Mouse (Mus musculus) forebrain, postnatal 0 days (tissue): ENCODE results near the gene Gabpb2. TPM values are rescaled to one million over a fixed set of nuclear protein-coding genes. Genes with fewer than 3 reads are reported as not detected.
"Not testable (repeated sequence)": the region's sequence is repeated elsewhere in the genome, so short reads cannot be mapped to it uniquely, and the experiment has no call there.

Experiments used
- ATAC-seq: fragments of 200-750 bp; cut with Nextera tagmentation; 2 replicates; pipeline ENCODE4 v1.8.0; 2017; ENCODE audit warnings: mild to moderate bottlenecking, moderate library complexity
- DNase-seq: peaks from one replicate; pipeline ENCODE4 v3.0.0-alpha.2; 2015
- H3K27ac ChIP-seq: fragments of 300-500 bp; sonication (generic); 2 replicates; pipeline ENCODE4 v1.5.1; 2014; ENCODE audit warnings: low read depth, mild to moderate bottlenecking, antibody characterized with exemption, low read length, moderate library complexity, mixed read lengths
- H3K27me3 ChIP-seq: fragments of 300-500 bp; sonication (generic); 2 replicates; pipeline ENCODE4 v1.6.1; 2014; ENCODE audit warnings: mild to moderate bottlenecking, low read length, mixed read lengths; ENCODE audit not compliant: insufficient read depth
- H3K36me3 ChIP-seq: fragments of 300-500 bp; sonication (generic); 2 replicates; pipeline ENCODE4 v1.6.1; 2014; ENCODE audit warnings: mild to moderate bottlenecking, moderate library complexity; ENCODE audit not compliant: insufficient read depth
- H3K4me1 ChIP-seq: fragments of 300-500 bp; sonication (generic); 2 replicates; pipeline ENCODE4 v1.6.1; 2014; ENCODE audit warnings: antibody characterized with exemption; ENCODE audit not compliant: insufficient read depth
- H3K4me2 ChIP-seq: fragments of 300-500 bp; sonication (generic); 2 replicates; pipeline ENCODE4 v1.6.1; 2014; ENCODE audit warnings: low read depth, mild to moderate bottlenecking, moderate library complexity
- H3K4me3 ChIP-seq: fragments of 300-500 bp; sonication (generic); 2 replicates; pipeline ENCODE4 v1.5.1; 2014; ENCODE audit warnings: low read depth, low read length, mixed read lengths
- H3K9ac ChIP-seq: fragments of 300-500 bp; sonication (generic); 2 replicates; pipeline ENCODE4 v1.6.1; 2014; ENCODE audit warnings: mild to moderate bottlenecking
- H3K9me3 ChIP-seq: fragments of 300-500 bp; sonication (generic); 2 replicates; pipeline ENCODE4 v1.6.1; 2016; ENCODE audit warnings: low read length
- CTCF ChIP-seq: sonication (generic); IDR thresholded peaks from 2 replicates; pipeline ENCODE4 v1.5.1; 2016; ENCODE audit warnings: antibody characterized with exemption, control low read depth, low read depth
- WGBS: fragments of 180-500 bp; shearing (Covaris S2); extraction: QIAGEN DNeasy Blood & Tissue Kit; methylation state at CpG from one replicate; pipeline ENCODE4 v1.1.7; 2014; 5-methylcytosine and 5-hydroxymethylcytosine counted together
- polyA plus RNA-seq: library from polyadenylated mRNA; unstranded; fragments of >200 nt; fragmentation: Nextera tagmentation; extraction: Ambion mirVana; gene quantifications from 2 replicates; pipeline ENCODE4 v1.2.1, GENCODE M21; 2015
- total RNA-seq: library from RNA; depleted of rRNA; stranded (reverse); fragments of >200 nt; gene quantifications from 2 replicates; pipeline ENCODE4 v1.2.3, GENCODE M21; 2014

Gene Gabpb2
- total and polyA plus RNA-seq, 2 experiments from 2014 or later, result 1.5 to 9.9 TPM

DNA sequence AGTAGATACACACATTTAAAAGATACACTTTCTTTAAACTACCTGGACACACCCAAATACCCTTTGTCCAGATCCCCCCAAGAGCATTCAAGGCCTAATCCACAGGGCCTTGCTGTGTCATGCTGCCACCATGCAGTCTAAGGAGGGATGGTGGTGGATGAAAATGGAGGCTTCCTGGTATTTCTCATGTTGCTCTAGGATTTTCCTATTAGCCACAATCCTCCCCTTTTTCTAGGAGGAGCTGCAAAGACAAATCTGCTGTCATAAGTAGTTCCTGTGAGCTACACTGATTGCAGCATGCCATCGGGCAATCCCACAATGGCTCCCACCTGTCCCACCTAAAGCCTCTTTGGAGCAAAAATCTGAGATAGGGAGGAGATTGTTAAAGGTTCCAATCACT is 9.5 kb upstream of the Gabpb2 start:
- Histone ChIP-seq H3K4me2 (peak overlapping the region; percentile 89), H3K27ac (peak overlapping the region; percentile 98), H3K9me3 (no peaks in the 10 kb centered on the region), H3K4me1 (peaks cover 26% of the 10 kb centered on the region), H3K27me3 (no peaks in the 10 kb centered on the region), H3K4me3 (peak overlapping the region; percentile 84), H3K9ac (peak overlapping the region; percentile 87), H3K36me3 (peaks cover 25% of the 10 kb centered on the region)
- TF ChIP-seq CTCF, result no peak
- DNase-seq, result peak; percentile 68
- no peak; the same call in 1 of the 2 replicates for ATAC-seq
- WGBS, result 3% methylated on average over 1 of the region's 1 CpGs

DNA sequence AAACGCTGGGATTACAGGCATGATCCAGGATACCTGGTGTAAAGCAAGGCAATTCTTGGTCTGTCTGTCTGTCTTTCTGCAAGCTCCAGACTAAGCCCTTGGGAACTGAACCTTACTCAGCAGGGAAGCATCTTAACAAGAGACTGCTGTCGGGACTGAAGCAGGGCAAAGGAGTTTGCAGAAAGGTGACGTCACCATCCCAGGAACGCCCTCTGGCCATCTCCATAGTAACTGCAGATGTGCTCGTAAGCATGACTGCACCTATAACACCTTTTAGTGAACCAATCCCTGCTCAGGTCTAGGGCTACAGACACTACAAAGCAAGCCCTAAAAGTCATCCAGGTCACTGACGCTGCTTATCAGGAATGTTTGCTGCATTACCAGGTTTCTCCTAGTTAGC is 6.6 kb upstream of the Gabpb2 start:
- H3K36me3 ChIP-seq, result peaks cover 38% of the 10 kb centered on the region
- WGBS, result 8% methylated on average over 6 of the region's 6 CpGs
- ATAC-seq, result no peak
- no peak overlapping the region for H3K9ac ChIP-seq
- no peaks in the 10 kb centered on the region for H3K9me3 ChIP-seq
- no peak overlapping the region for H3K27ac ChIP-seq
- H3K4me3 ChIP-seq, result 0 out of 2 replicates have a peak overlapping the region, but pooled peaks have one; percentile 5
- H3K4me2 ChIP-seq, result peak overlapping the region; percentile 33; the same call in 1 of the 2 replicates
- H3K27me3 ChIP-seq, result no peaks in the 10 kb centered on the region
- peaks cover 16% of the 10 kb centered on the region for H3K4me1 ChIP-seq
- no peak for DNase-seq
- no peak for TF ChIP-seq CTCF

DNA sequence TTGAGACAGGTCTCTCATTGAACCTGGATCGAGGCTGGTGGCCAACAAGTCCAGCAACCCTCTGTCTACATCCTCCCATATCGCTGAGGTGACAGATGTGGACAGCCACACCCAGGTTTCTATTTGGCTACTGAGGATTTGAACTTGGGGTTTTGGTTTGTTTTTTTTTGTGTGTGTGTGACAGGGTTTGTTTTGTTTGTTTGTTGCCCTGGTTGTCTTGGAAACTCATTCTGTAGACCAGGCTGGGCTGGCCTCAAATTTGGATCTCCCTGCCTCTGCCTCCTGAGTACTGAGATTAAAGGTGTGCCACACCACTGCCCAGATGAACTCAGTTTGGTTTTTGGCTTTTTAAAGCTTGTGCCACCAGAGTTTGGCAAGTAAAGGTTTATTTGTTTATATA is 5.3 kb upstream of the Gabpb2 start:
- Histone ChIP-seq H3K9me3 (no peaks in the 10 kb centered on the region), H3K4me2 (no peak overlapping the region), H3K4me1 (peaks cover 16% of the 10 kb centered on the region), H3K36me3 (peaks cover 47% of the 10 kb centered on the region), H3K4me3 (no peak overlapping the region), H3K27ac (no peak overlapping the region), H3K27me3 (no peaks in the 10 kb centered on the region), H3K9ac (no peak overlapping the region)
- ATAC-seq (no peak), DNase-seq (no peak)
- TF ChIP-seq CTCF, result no peak
- WGBS, result 96% methylated on average over 2 of the region's 2 CpGs

DNA sequence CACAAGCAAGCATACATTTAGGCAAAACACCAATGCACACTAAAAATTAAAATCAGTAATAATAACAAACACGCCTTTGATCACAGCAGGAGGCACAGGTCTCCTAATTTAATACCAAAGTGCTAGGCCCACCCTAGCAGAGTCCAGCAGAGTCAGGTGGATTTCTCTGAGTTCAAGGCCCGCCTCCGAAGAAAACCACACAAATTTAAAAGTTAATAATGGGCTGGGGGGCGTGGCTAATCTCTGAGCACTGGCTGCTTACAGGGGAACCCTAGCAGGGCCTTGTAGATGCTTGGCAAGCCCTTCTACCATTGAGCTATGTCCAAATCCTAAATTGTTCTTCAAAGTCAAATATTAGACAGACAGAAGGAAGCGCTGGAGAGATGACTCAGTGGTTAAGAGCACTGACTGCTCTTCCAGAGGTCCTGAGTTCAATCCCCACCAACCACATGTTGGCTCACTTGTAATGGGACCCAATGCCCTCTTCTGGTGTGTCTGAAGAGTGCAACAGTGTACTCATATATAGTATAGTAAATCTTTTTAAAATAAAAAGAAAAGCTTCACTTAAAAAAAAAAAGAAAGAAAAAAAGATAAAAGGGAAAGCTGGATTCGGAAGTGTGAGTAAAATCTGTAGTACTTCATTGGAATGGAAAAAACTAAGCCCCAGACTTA is 886 bp upstream of the Gabpb2 start:
- ATAC-seq (no peak), DNase-seq (no peak)
- peaks cover 40% of the 10 kb centered on the region for H3K36me3 ChIP-seq
- peak overlapping the region; percentile 96; the same call in 1 of the 2 replicates for H3K27ac ChIP-seq
- no peaks in the 10 kb centered on the region for H3K9me3 ChIP-seq
- peak overlapping the region; percentile 83; the same call in 1 of the 2 replicates for H3K9ac ChIP-seq
- H3K4me1 ChIP-seq, result peaks cover 6% of the 10 kb centered on the region; the same call in 1 of the 2 replicates
- peak overlapping the region; percentile 74 for H3K4me2 ChIP-seq
- H3K27me3 ChIP-seq, result no peaks in the 10 kb centered on the region
- H3K4me3 ChIP-seq, result 0 out of 2 replicates have a peak overlapping the region, but pooled peaks have one; percentile 73
- TF ChIP-seq CTCF, result no peak
- 83% methylated on average over 6 of the region's 6 CpGs for WGBS

DNA sequence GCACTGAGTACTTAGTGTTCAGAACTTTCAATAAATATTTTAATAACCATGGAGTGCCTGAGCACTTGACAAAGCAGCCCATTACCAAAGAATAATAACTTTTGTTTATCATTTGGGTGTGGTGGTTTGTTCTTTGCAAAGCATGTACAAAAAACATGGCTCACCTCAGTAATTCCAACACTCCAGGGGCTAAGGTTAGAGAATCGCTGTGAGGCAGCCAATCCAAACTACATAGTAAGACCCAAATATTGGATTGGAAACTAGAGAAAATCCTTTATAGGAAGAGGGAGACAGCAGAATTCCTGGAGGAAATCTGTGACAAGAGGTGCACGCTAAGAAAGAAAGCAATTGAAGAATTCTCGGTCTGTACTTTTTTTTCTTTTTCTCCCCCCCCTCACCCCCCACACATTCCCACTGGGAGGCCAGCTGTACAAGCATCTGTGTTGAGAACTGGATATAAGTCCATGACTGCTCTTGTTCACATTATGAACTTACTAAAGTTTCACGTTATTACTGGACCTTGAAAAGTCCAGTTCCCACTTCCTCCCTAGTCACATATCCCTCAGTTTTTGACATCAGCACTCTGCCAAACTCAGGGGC is 961 bp downstream of the Gabpb2 start:
- Histone ChIP-seq H3K4me3 (peak overlapping the region; percentile 73), H3K4me1 (peaks cover 6% of the 10 kb centered on the region; the same call in 1 of the 2 replicates), H3K27ac (peak overlapping the region; percentile 96), H3K4me2 (peak overlapping the region; percentile 74), H3K9ac (peak overlapping the region; percentile 83), H3K27me3 (no peaks in the 10 kb centered on the region), H3K9me3 (no peaks in the 10 kb centered on the region), H3K36me3 (peaks cover 35% of the 10 kb centered on the region)
- no peak for TF ChIP-seq CTCF
- peak; percentile 8; the same call in 1 of the 2 replicates for ATAC-seq
- 18% methylated on average over 4 of the region's 4 CpGs for WGBS
- DNase-seq, result no peak

DNA sequence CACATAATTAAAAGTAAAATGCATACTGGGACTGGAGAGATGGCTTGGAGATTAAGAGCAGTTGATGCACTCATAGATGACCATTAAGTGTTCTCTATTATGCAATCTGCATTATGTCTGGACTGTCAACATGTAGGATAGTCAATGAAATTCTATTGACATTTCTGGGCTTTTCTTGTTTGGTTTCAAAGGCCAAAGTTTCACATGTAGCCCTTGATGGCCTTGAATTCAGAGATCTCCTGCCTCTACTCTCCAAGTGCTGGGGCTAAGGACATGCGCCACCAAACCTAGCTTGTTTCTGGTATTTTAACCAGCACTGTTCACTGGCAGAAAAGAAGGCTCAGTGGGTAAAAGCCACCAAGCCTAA is 4.1 kb downstream of the Gabpb2 start:
- H3K4me3 ChIP-seq, result no peak overlapping the region
- peaks cover 11% of the 10 kb centered on the region for H3K36me3 ChIP-seq
- 100% methylated on average over 1 of the region's 1 CpGs for WGBS
- no peak for TF ChIP-seq CTCF
- H3K9ac ChIP-seq, result no peak overlapping the region
- no peak overlapping the region for H3K27ac ChIP-seq
- H3K27me3 ChIP-seq, result no peaks in the 10 kb centered on the region
- H3K4me1 ChIP-seq, result peaks cover 6% of the 10 kb centered on the region; the same call in 1 of the 2 replicates
- H3K9me3 ChIP-seq, result no peaks in the 10 kb centered on the region
- no peak for DNase-seq
- no peak for ATAC-seq
- H3K4me2 ChIP-seq, result no peak overlapping the region

DNA sequence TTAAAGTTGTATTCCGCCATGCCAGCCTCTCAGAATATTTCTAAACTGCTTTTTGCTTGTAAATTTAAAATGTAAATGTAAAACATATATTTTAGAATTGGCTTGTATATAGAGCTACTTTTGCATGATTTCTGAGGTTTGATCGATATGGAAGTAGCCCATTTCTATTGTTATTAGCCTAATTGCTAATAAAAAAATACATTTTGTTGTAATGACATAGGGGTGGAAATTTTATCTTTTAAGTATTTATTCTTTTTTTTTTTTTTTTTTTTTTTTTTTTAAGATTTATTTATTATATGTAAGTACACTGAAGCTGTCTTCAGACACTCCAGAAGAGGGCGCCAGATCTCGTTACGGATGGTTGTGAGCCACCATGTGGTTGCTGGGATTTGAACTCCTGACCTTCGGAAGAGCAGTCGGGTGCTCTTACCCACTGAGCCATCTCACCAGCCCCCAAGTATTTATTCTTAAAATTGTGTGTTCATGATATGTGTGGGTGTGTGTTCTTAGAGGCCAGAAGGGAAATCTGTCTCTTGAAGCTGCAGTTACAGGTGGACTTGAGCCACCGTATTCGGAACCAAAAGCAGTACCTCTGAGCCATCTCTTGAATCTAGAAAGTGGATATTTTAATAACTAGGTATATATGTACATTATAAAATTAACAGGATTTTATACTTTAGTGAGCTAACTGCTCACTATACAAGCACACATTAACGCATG is 4.7 kb downstream of the Gabpb2 start:
- DNase-seq, ATAC-seq, H3K4me1 ChIP-seq, H3K4me3 ChIP-seq, H3K27me3 ChIP-seq, H3K27ac ChIP-seq, H3K4me2 ChIP-seq, H3K9me3 ChIP-seq, H3K36me3 ChIP-seq, H3K9ac ChIP-seq: not testable (repeated sequence)
- 93% methylated on average over 7 of the region's 10 CpGs for WGBS
